Mouse (Mus musculus): ENCODE results near the gene P2ry2. TPM values are rescaled to one million over a fixed set of nuclear protein-coding genes. Genes with fewer than 3 reads are reported as not detected.

Gene P2ry2
- total and polyA plus RNA-seq, 2 experiments from 2014 or later, result 0.51 to 0.52 TPM

DNA sequence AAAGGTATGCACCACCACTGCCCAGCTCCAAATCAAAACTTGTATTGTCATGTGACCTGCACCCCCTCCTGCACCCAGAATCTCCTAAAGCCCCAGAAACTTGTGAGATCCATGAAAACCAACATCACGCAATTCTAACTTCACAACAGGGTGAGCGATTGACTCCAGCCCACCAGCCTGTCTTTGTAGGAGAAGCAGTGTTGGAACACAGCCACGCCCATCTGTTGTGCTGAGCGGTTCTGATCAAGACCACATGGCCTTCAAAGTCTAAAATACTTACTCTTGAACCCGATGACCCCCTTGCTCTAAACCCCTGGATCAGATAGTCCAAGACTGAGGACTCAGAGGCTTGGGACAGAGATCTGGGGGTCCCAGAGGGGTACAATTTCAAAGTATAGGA lies 13.0 kb downstream of the P2ry2 start:
- Histone ChIP-seq H3K4me1 (ENCODE audit: insufficient read depth, low read length) (peaks cover 7% of the 10 kb centered on the region; the same call in 1 of the 2 replicates), H3K4me2 (ENCODE audit: low read depth, low read length) (no peak overlapping the region), H3K27ac (no peak overlapping the region), H3K9me3 (ENCODE audit: low read length) (no peaks in the 10 kb centered on the region), H3K36me3 (ENCODE audit: insufficient read depth, low read length) (no peaks in the 10 kb centered on the region), H3K27me3 (ENCODE audit: insufficient read depth, low read length) (no peaks in the 10 kb centered on the region), H3K4me3 (ENCODE audit: low read length) (no peak overlapping the region), H3K9ac (replicated peaks; ENCODE audit: low read length) (no peak overlapping the region)
- TF ChIP-seq CTCF (IDR thresholded peaks at IDR 0.05; ENCODE audit: low read depth), result no peak
- ATAC-seq (no peak), DNase-seq (ENCODE audit: low spot score) (no peak)
- 79% methylated on average over 5 of the region's 5 CpGs for WGBS

DNA sequence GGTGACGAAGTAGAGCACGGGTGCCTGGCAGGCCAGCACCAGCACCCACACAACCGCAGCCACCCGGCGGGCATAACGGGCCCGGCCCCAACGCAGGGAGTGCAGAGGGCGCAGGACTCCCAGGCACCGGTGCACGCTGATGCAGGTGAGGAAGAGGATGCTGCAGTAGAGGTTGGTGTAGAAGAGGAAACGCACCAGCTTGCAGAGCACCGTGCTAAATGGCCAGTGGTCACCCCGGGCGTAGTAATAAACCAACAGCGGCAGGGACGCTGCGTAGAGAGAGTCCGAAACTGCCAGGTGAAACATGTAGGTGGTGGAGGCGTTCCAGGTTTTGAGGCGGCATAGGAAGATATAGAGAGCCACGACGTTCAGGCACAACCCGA lies 14.1 kb downstream of the P2ry2 start:
- Histone ChIP-seq H3K4me3 (ENCODE audit: low read length) (no peak overlapping the region), H3K27ac (no peak overlapping the region), H3K36me3 (ENCODE audit: insufficient read depth, low read length) (no peaks in the 10 kb centered on the region), H3K9me3 (ENCODE audit: low read length) (no peaks in the 10 kb centered on the region), H3K4me1 (ENCODE audit: insufficient read depth, low read length) (peaks cover 7% of the 10 kb centered on the region; the same call in 1 of the 2 replicates), H3K9ac (replicated peaks; ENCODE audit: low read length) (no peak overlapping the region), H3K4me2 (ENCODE audit: low read depth, low read length) (no peak overlapping the region), H3K27me3 (ENCODE audit: insufficient read depth, low read length) (no peaks in the 10 kb centered on the region)
- WGBS, result 90% methylated on average over 24 of the region's 24 CpGs
- no peak for TF ChIP-seq CTCF (IDR thresholded peaks at IDR 0.05; ENCODE audit: low read depth)
- DNase-seq (ENCODE audit: low spot score) (no peak), ATAC-seq (no peak)

GRCm38 (mm10) chr7:100997951-100998577 lies 14.6 kb downstream of the P2ry2 start:
- Histone ChIP-seq H3K4me3 (ENCODE audit: low read length) (no peak overlapping the region), H3K4me1 (ENCODE audit: insufficient read depth, low read length) (peaks cover 7% of the 10 kb centered on the region; the same call in 1 of the 2 replicates), H3K27ac (no peak overlapping the region), H3K36me3 (ENCODE audit: insufficient read depth, low read length) (no peaks in the 10 kb centered on the region), H3K27me3 (ENCODE audit: insufficient read depth, low read length) (no peaks in the 10 kb centered on the region), H3K4me2 (ENCODE audit: low read depth, low read length) (no peak overlapping the region), H3K9ac (replicated peaks; ENCODE audit: low read length) (no peak overlapping the region), H3K9me3 (ENCODE audit: low read length) (no peaks in the 10 kb centered on the region)
- no peak for TF ChIP-seq CTCF (IDR thresholded peaks at IDR 0.05; ENCODE audit: low read depth)
- DNase-seq (ENCODE audit: low spot score), result no peak
- WGBS, result 81% methylated on average over 31 of the region's 31 CpGs
- ATAC-seq, result peak; percentile 43; the same call in 1 of the 2 replicates

- no peak for TF ChIP-seq CTCF (IDR thresholded peaks at IDR 0.05; ENCODE audit: low read depth)
- no peak for DNase-seq (ENCODE audit: low spot score)
These were observed 15.5 kb downstream of the P2ry2 start for GRCm38 (mm10) chr7:100997215-100997614.

GRCm38 (mm10) chr7:100995951-100996350 lies 16.7 kb downstream of the P2ry2 start:
- Histone ChIP-seq H3K36me3 (ENCODE audit: insufficient read depth, low read length) (no peaks in the 10 kb centered on the region), H3K9ac (replicated peaks; ENCODE audit: low read length) (no peak overlapping the region), H3K4me1 (ENCODE audit: insufficient read depth, low read length) (no peaks in the 10 kb centered on the region), H3K4me3 (ENCODE audit: low read length) (no peak overlapping the region), H3K4me2 (ENCODE audit: low read depth, low read length) (no peak overlapping the region), H3K27ac (no peak overlapping the region), H3K27me3 (ENCODE audit: insufficient read depth, low read length) (no peaks in the 10 kb centered on the region), H3K9me3 (ENCODE audit: low read length) (no peaks in the 10 kb centered on the region)
- TF ChIP-seq CTCF (IDR thresholded peaks at IDR 0.05; ENCODE audit: low read depth), result no peak
- no peak for ATAC-seq
- 90% methylated on average over 3 of the region's 3 CpGs for WGBS
- DNase-seq (ENCODE audit: low spot score), result no peak

More at GRCm38 (mm10) chr7:100997215-100997614, 15.5 kb downstream of the P2ry2 start:
- no peak overlapping the region for H3K9ac ChIP-seq (replicated peaks; ENCODE audit: low read length)
- no peak overlapping the region for H3K4me2 ChIP-seq (ENCODE audit: low read depth, low read length)
- no peak overlapping the region for H3K27ac ChIP-seq
- no peaks in the 10 kb centered on the region for H3K9me3 ChIP-seq (ENCODE audit: low read length)
- 73% methylated on average over 1 of the region's 1 CpGs for WGBS
- H3K4me1 ChIP-seq (ENCODE audit: insufficient read depth, low read length), result peaks cover 3% of the 10 kb centered on the region; the same call in 1 of the 2 replicates
- H3K36me3 ChIP-seq (ENCODE audit: insufficient read depth, low read length), result no peaks in the 10 kb centered on the region
- no peak for ATAC-seq
- H3K27me3 ChIP-seq (ENCODE audit: insufficient read depth, low read length), result no peaks in the 10 kb centered on the region
- no peak overlapping the region for H3K4me3 ChIP-seq (ENCODE audit: low read length)

DNA sequence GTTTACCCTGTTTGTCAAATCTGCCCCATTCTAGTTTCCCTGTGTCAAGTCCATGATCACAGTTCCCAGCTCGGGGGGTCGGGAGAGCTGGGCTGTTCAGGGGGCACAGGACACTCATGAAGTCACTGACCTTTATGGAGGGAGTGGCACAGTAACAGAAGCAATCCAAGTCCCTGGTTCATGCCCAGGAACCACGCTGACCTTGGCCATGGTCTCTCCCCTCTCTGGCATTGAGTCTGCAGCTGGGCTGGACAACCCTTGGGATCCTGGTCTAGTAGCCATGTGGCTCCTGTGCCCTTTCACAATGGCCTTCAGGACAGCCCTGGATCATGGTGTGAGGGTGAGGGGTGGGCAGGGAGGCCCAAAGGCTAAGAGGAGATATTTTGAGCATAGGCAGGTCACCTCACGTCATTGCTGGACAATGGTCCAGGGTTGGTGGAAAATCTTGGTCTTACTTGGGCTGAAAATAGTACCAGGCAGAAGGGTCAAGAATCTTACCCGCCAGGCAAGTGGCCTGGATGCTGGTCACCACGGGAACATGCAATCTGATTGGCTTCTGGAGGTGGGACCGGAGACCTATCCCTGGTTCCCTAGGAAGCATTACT lies 17.3 kb downstream of the P2ry2 start:
- no peaks in the 10 kb centered on the region for H3K36me3 ChIP-seq (ENCODE audit: insufficient read depth, low read length)
- H3K4me2 ChIP-seq (ENCODE audit: low read depth, low read length), result no peak overlapping the region
- no peaks in the 10 kb centered on the region for H3K9me3 ChIP-seq (ENCODE audit: low read length)
- no peaks in the 10 kb centered on the region for H3K4me1 ChIP-seq (ENCODE audit: insufficient read depth, low read length)
- no peak for TF ChIP-seq CTCF (IDR thresholded peaks at IDR 0.05; ENCODE audit: low read depth)
- no peaks in the 10 kb centered on the region for H3K27me3 ChIP-seq (ENCODE audit: insufficient read depth, low read length)
- no peak overlapping the region for H3K9ac ChIP-seq (replicated peaks; ENCODE audit: low read length)
- ATAC-seq (no peak), DNase-seq (ENCODE audit: low spot score) (no peak)
- no peak overlapping the region for H3K4me3 ChIP-seq (ENCODE audit: low read length)
- 88% methylated on average over 7 of the region's 7 CpGs for WGBS
- H3K27ac ChIP-seq, result no peak overlapping the region

- H3K4me1 ChIP-seq (ENCODE audit: insufficient read depth, low read length), result no peaks in the 10 kb centered on the region
- no peak overlapping the region for H3K9ac ChIP-seq (replicated peaks; ENCODE audit: low read length)
- H3K4me3 ChIP-seq (ENCODE audit: low read length), result no peak overlapping the region
- DNase-seq (ENCODE audit: low spot score), result no peak
- ATAC-seq, result no peak
- TF ChIP-seq CTCF (IDR thresholded peaks at IDR 0.05; ENCODE audit: low read depth), result no peak
- H3K27me3 ChIP-seq (ENCODE audit: insufficient read depth, low read length), result no peaks in the 10 kb centered on the region
- no peak overlapping the region for H3K27ac ChIP-seq
- H3K9me3 ChIP-seq (ENCODE audit: low read length), result no peaks in the 10 kb centered on the region
- H3K36me3 ChIP-seq (ENCODE audit: insufficient read depth, low read length), result no peaks in the 10 kb centered on the region
- H3K4me2 ChIP-seq (ENCODE audit: low read depth, low read length), result no peak overlapping the region
- 40% methylated on average over 4 of the region's 4 CpGs for WGBS
These were observed 19.5 kb downstream of the P2ry2 start for GRCm38 (mm10) chr7:100993166-100993565.
